Mouse (Mus musculus) midbrain, embryonic 14.5 days (tissue): Measurements from ENCODE around the gene Ccar1. TPM values are rescaled to one million over a fixed set of nuclear protein-coding genes. Genes with fewer than 3 reads are reported as not detected.
"Not testable (repeated sequence)": the region's sequence is repeated elsewhere in the genome, so short reads cannot be mapped to it uniquely, and the experiment has no call there.

ENCODE experiments used
- ATAC-seq: fragments of 200-750 bp; cut with Nextera tagmentation; 2 replicates; pipeline ENCODE4 v1.8.0; 2017; ENCODE audit warnings: moderate number of reproducible peaks, moderate library complexity; ENCODE audit not compliant: low FRiP score, low TSS enrichment
- DNase-seq: peaks from one replicate; pipeline ENCODE4 v3.0.0-alpha.2; 2015
- H3K27ac ChIP-seq: fragments of 300-500 bp; sonication (generic); replicated peaks from 2 replicates; pipeline ENCODE4 v1.5.1; 2014; ENCODE audit warnings: mild to moderate bottlenecking, low read depth, low read length, moderate library complexity
- H3K27me3 ChIP-seq: fragments of 300-500 bp; sonication (generic); 2 replicates; pipeline ENCODE4 v1.6.1; 2014; ENCODE audit warnings: low read length, control low read depth, mixed read lengths; ENCODE audit not compliant: control insufficient read depth, insufficient read depth
- H3K36me3 ChIP-seq: fragments of 300-500 bp; sonication (generic); 2 replicates; pipeline ENCODE4 v1.6.1; 2014; ENCODE audit warnings: low read length, control low read depth; ENCODE audit not compliant: control insufficient read depth, insufficient read depth
- H3K4me1 ChIP-seq: fragments of 300-500 bp; sonication (generic); 2 replicates; pipeline ENCODE4 v1.6.1; 2014; ENCODE audit warnings: mild to moderate bottlenecking, antibody characterized with exemption, low read length, control low read depth; ENCODE audit not compliant: control insufficient read depth, insufficient read depth
- H3K4me2 ChIP-seq: fragments of 300-500 bp; sonication (generic); 2 replicates; pipeline ENCODE4 v1.6.1; 2014; ENCODE audit warnings: mild to moderate bottlenecking, low read length, moderate library complexity
- H3K4me3 ChIP-seq: fragments of 300-500 bp; sonication (generic); replicated peaks from 2 replicates; pipeline ENCODE4 v1.5.1; 2014; ENCODE audit warnings: low read depth, low read length
- H3K9ac ChIP-seq: fragments of 300-500 bp; sonication (generic); replicated peaks from 2 replicates; pipeline ENCODE4 v1.6.1; 2014; ENCODE audit warnings: mild to moderate bottlenecking, low read length, moderate library complexity
- H3K9me3 ChIP-seq: fragments of 300-500 bp; sonication (generic); 2 replicates; pipeline ENCODE4 v1.6.1; 2016; ENCODE audit warnings: low read length, control low read depth, mixed read lengths; ENCODE audit not compliant: control insufficient read depth
- WGBS: fragments of 180-500 bp; shearing (Covaris S2); extraction: QIAGEN DNeasy Blood & Tissue Kit; methylation state at CpG from one replicate; pipeline ENCODE4 v1.1.7; 2014; 5-methylcytosine and 5-hydroxymethylcytosine counted together
- polyA plus RNA-seq: library from polyadenylated mRNA; unstranded; fragments of >200 nt; fragmentation: Nextera tagmentation; extraction: Ambion mirVana; gene quantifications from 2 replicates; pipeline ENCODE4 v1.2.1, GENCODE M21; 2014

Ccar1 gene
- polyA plus RNA-seq, 1 experiment from 2014 or later = 116 TPM

DNA sequence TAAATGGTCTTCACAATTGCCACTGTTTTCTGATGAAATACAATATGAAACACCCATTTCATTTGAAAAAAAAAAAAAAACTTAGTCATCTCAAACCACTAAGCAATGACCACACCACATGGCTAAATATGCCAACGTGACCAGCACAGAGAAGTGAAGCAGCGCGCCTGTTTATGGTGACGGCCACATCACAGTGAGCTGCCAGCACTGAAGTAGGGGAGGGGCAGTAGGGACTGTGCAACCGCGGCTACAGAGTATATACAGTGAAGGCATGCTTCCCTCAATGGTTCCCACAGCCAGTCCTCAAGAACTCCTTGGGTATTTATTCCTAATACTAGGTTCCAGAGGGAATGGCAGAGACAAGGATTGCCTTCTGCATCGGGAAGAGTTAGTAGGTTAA, 16.2 kb upstream of the Ccar1 start:
- DNase-seq (no peak), ATAC-seq (no peak)
- Histone ChIP-seq H3K9ac (no peak overlapping the region), H3K4me2 (no peak overlapping the region), H3K27ac (no peak overlapping the region), H3K4me1 (no peaks in the 10 kb centered on the region), H3K36me3 (peaks cover 26% of the 10 kb centered on the region), H3K9me3 (no peaks in the 10 kb centered on the region), H3K4me3 (no peak overlapping the region), H3K27me3 (no peaks in the 10 kb centered on the region)
- WGBS = 94% methylated on average over 7 of the region's 7 CpGs

GRCm38 (mm10) chr10:62804106-62804505, 12.0 kb upstream of the Ccar1 start:
- no peak overlapping the region for H3K27ac ChIP-seq
- no peaks in the 10 kb centered on the region; the same call in 1 of the 2 replicates for H3K36me3 ChIP-seq
- no peak overlapping the region for H3K9ac ChIP-seq
- 68% methylated on average over 2 of the region's 2 CpGs for WGBS
- H3K9me3 ChIP-seq = no peaks in the 10 kb centered on the region
- H3K27me3 ChIP-seq = no peaks in the 10 kb centered on the region
- no peak overlapping the region for H3K4me2 ChIP-seq
- ATAC-seq = no peak
- peak; percentile 23 for DNase-seq
- no peak overlapping the region for H3K4me3 ChIP-seq
- H3K4me1 ChIP-seq = no peaks in the 10 kb centered on the region

DNA sequence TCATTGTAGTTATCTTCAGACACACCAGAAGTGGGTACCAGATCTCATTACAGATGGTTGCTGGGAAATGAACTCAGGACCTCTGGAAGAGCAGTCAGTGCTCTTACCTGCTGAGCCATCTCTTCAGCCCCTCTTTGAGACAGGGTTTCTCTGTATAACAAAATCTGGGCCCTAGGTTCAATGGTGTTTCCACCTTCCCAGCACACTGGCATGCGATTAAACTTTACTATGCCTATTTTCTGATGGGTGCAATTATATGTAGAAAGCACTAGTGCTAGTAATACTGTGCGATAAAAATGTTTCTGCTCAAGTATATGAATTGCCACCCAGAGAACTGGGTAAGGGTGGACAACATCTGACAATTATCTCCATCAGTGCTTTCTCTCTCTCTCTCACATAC, 11.2 kb upstream of the Ccar1 start:
- no peak overlapping the region for H3K4me2 ChIP-seq
- no peaks in the 10 kb centered on the region for H3K27me3 ChIP-seq
- WGBS = 98% methylated on average over 2 of the region's 2 CpGs
- H3K9ac ChIP-seq = no peak overlapping the region
- no peaks in the 10 kb centered on the region for H3K9me3 ChIP-seq
- H3K27ac ChIP-seq = no peak overlapping the region
- H3K36me3 ChIP-seq = no peaks in the 10 kb centered on the region; the same call in 1 of the 2 replicates
- DNase-seq (no peak), ATAC-seq (no peak)
- H3K4me1 ChIP-seq = no peaks in the 10 kb centered on the region
- no peak overlapping the region for H3K4me3 ChIP-seq

GRCm38 (mm10) chr10:62794221-62794620, 2.1 kb upstream of the Ccar1 start:
- H3K9ac ChIP-seq = no peak overlapping the region
- ATAC-seq (no peak), DNase-seq (no peak)
- peaks cover 12% of the 10 kb centered on the region for H3K36me3 ChIP-seq
- H3K27me3 ChIP-seq = no peaks in the 10 kb centered on the region
- no peaks in the 10 kb centered on the region for H3K9me3 ChIP-seq
- 97% methylated on average over 4 of the region's 4 CpGs for WGBS
- peaks cover 5% of the 10 kb centered on the region for H3K4me1 ChIP-seq
- no peak overlapping the region for H3K4me2 ChIP-seq
- no peak overlapping the region for H3K27ac ChIP-seq
- no peak overlapping the region for H3K4me3 ChIP-seq

- Histone ChIP-seq H3K4me2 (peak overlapping the region; percentile 65), H3K4me3 (peak overlapping the region; percentile 99), H3K9me3 (no peaks in the 10 kb centered on the region), H3K27me3 (no peaks in the 10 kb centered on the region), H3K9ac (peak overlapping the region; percentile 53), H3K4me1 (peaks cover 5% of the 10 kb centered on the region), H3K27ac (peak overlapping the region; percentile 93), H3K36me3 (peaks cover 23% of the 10 kb centered on the region)
- ATAC-seq (no peak), DNase-seq (no peak)
- WGBS = 33% methylated on average over 2 of the region's 2 CpGs
Measured at GRCm38 (mm10) chr10:62793091-62793453, 986 bp upstream of the Ccar1 start.

GRCm38 (mm10) chr10:62791251-62792176, 572 bp downstream of the Ccar1 start:
- H3K4me2 ChIP-seq = peak overlapping the region; percentile 65
- H3K9me3 ChIP-seq = no peaks in the 10 kb centered on the region
- H3K36me3 ChIP-seq = peaks cover 38% of the 10 kb centered on the region
- H3K4me3 ChIP-seq = peak overlapping the region; percentile 99
- peak overlapping the region; percentile 93 for H3K27ac ChIP-seq
- ATAC-seq (peak; percentile 84), DNase-seq (peak; percentile 36)
- peak overlapping the region; percentile 98 for H3K9ac ChIP-seq
- H3K27me3 ChIP-seq = no peaks in the 10 kb centered on the region
- peaks cover 5% of the 10 kb centered on the region for H3K4me1 ChIP-seq
- WGBS = 1% methylated on average over 78 of the region's 78 CpGs

GRCm38 (mm10) chr10:62781776-62782175, 10.3 kb downstream of the Ccar1 start:
- not testable (repeated sequence) for H3K27ac ChIP-seq, H3K4me3 ChIP-seq, H3K9me3 ChIP-seq, DNase-seq, H3K4me2 ChIP-seq, H3K9ac ChIP-seq, H3K27me3 ChIP-seq, H3K4me1 ChIP-seq, ATAC-seq
- 98% methylated on average over 1 of the region's 1 CpGs for WGBS
- H3K36me3 ChIP-seq = peaks cover 96% of the 10 kb centered on the region

DNA sequence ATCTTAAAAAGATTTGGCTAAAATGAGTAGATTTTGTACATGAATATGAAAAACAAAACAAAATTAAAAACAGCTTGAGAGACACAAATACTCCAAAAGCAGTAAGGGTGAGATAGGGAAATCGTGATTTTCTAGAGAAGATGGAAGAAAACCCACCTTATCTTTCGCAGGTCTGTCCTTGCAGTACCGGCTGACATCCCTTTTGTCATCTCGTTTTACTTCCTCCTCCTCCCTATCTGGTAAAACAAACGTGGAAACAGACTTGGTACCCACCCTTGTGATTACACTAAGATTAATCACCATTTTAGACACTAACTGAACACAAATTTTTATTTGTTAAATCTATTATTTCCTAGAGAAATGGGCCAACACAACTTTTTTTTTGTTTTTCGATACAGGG, 41.3 kb downstream of the Ccar1 start:
- Histone ChIP-seq H3K4me3 (no peak overlapping the region), H3K4me1 (no peaks in the 10 kb centered on the region), H3K9me3 (no peaks in the 10 kb centered on the region), H3K27ac (no peak overlapping the region), H3K27me3 (no peaks in the 10 kb centered on the region), H3K4me2 (no peak overlapping the region), H3K9ac (no peak overlapping the region), H3K36me3 (peaks cover 98% of the 10 kb centered on the region)
- 88% methylated on average over 6 of the region's 6 CpGs for WGBS
- DNase-seq = no peak
- ATAC-seq = no peak
